ENCODE assay signal across 9 mouse cellular contexts in the genomic region with DNA sequence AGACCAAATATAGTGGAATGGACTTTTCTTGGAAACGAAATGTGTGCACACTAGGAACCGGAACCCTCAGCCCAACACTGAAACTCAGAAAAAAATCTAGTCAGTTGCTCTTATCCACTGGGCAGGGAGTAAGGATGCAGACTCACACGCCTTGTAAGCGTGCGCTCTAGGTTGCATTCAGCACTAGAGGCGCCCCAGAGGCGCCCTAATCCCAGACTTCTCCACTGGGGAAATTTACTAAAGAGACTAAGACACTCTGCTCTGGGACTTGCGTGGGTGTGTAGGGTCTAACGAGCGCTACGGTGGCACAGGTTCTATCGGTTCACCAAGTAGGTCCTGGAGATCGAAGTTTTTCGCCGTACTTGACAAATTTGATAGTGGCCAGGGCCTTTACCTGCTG. TPM values are rescaled to one million over a fixed set of nuclear protein-coding genes. Genes with fewer than 3 reads are reported as not detected.
A peak's percentile ranks its signal among the peaks of the same experiment; 100 is the strongest.
DNase-seq lines count a peak whose midpoint lies in the region; ATAC-seq and TF ChIP-seq lines count a peak whose summit lies in the region.
"Had no signal": no experiment of that assay in that cellular context is flagged by ENCODE, and none has a peak within 500 bp of the region (broad histone marks: within the 10 kb centered on the region; RNA-seq: fewer than 3 reads in every experiment).

No protein-coding gene starts in this region.

- no peaks in the 10 kb centered on the region for H3K27me3 ChIP-seq in heart, embryonic 16.5 days (ENCODE audit: control insufficient read depth, insufficient read depth, low read length)
- peaks cover 74% of the 10 kb centered on the region for H3K27me3 ChIP-seq in liver, embryonic 15.5 days
- H3K27me3 ChIP-seq in stomach, embryonic 14.5 days (ENCODE audit: control insufficient read depth, insufficient read depth, low read length): 0 out of 2 replicates have a peak, but pooled peaks cover 2% of the 10 kb centered on the region

- DNase-seq in lung, adult 2 months: no peak
- DNase-seq in lung, postnatal 14 days: no peak
- DNase-seq in layer of hippocampus, postnatal 25 days (ENCODE audit: extremely low spot score in 1 of 2, low spot score in 1 of 2): no peak
- DNase-seq in spleen, postnatal 36 days (ENCODE audit: low spot score in 2 of 2): no peak
- no peak for DNase-seq in cerebellum, postnatal 10 days

- no peak for TF ChIP-seq POLR2A in lung, adult 2 months (IDR thresholded peaks at IDR 0.05; ENCODE audit: borderline replicate concordance, extremely low read depth, low read depth, low read length)

- peak overlapping the region; percentile 46 for H3K4me3 ChIP-seq in lung, adult 2 months (replicated peaks; ENCODE audit: extremely low read depth, low read depth, low read length)
- H3K4me3 ChIP-seq in heart, embryonic 16.5 days (ENCODE audit: low read length): peak overlapping the region; percentile 81
- peak overlapping the region; percentile 56 for H3K4me3 ChIP-seq in liver, embryonic 15.5 days (replicated peaks)
- H3K4me3 ChIP-seq in stomach, embryonic 14.5 days (ENCODE audit: low read depth, low read length): peak overlapping the region; percentile 72

- peak; percentile 33 for ATAC-seq in heart, embryonic 16.5 days (replicated peaks; ENCODE audit: extremely low read depth, insufficient read depth, low FRiP score)
- no peak for ATAC-seq in liver, embryonic 15.5 days (ENCODE audit: insufficient read depth)
- peak; percentile 33; the same call in 1 of the 2 replicates for ATAC-seq in stomach, embryonic 14.5 days (ENCODE audit: insufficient number of reproducible peaks, insufficient read depth, low FRiP score, low read depth)

- peak overlapping the region; percentile 84 for H3K4me2 ChIP-seq in heart, embryonic 16.5 days (ENCODE audit: low read depth, low read length)
- peak overlapping the region; percentile 67 for H3K4me2 ChIP-seq in liver, embryonic 15.5 days
- H3K4me2 ChIP-seq in stomach, embryonic 14.5 days (replicated peaks; ENCODE audit: low read depth, low read length): peak overlapping the region; percentile 76

- 7% methylated on average over 15 of the region's 15 CpGs for WGBS in lung, adult 2 months
- WGBS in heart, embryonic 16.5 days: 2% methylated on average over 15 of the region's 15 CpGs
- WGBS in liver, embryonic 15.5 days (ENCODE audit: insufficient replicate concordance): 7% methylated on average over 15 of the region's 15 CpGs
- WGBS in stomach, embryonic 14.5 days: 4% methylated on average over 15 of the region's 15 CpGs

- peak overlapping the region; percentile 84 for H3K27ac ChIP-seq in heart, embryonic 16.5 days (ENCODE audit: low read length)
- no peak overlapping the region for H3K27ac ChIP-seq in liver, embryonic 15.5 days (replicated peaks)
- peak overlapping the region; percentile 81; the same call in 1 of the 2 replicates for H3K27ac ChIP-seq in stomach, embryonic 14.5 days (ENCODE audit: low read length)

- H3K9me3 ChIP-seq in heart, embryonic 16.5 days (replicated peaks; ENCODE audit: control insufficient read depth, low read length): no peaks in the 10 kb centered on the region
- H3K9me3 ChIP-seq in liver, embryonic 15.5 days (replicated peaks): no peaks in the 10 kb centered on the region
- no peaks in the 10 kb centered on the region for H3K9me3 ChIP-seq in stomach, embryonic 14.5 days (ENCODE audit: control insufficient read depth, low read depth, low read length)
- H3K9me3 ChIP-seq: megakaryocyte, embryonic 14.5 days had no signal

- peak overlapping the region; percentile 96 for H3K9ac ChIP-seq in heart, embryonic 16.5 days (ENCODE audit: low read length)
- H3K9ac ChIP-seq in liver, embryonic 15.5 days: no peak overlapping the region
- H3K9ac ChIP-seq in stomach, embryonic 14.5 days (replicated peaks; ENCODE audit: low read depth, low read length): no peak overlapping the region

- TF ChIP-seq CTCF in lung, adult 2 months (IDR thresholded peaks at IDR 0.05; ENCODE audit: insufficient read depth, low read length): peak; percentile 31; the same call in 1 of the 2 replicates

- no peaks in the 10 kb centered on the region for H3K36me3 ChIP-seq in heart, embryonic 16.5 days (ENCODE audit: control insufficient read depth, insufficient read depth)
- H3K36me3 ChIP-seq in liver, embryonic 15.5 days (replicated peaks): no peaks in the 10 kb centered on the region
- H3K36me3 ChIP-seq in stomach, embryonic 14.5 days (ENCODE audit: control insufficient read depth, insufficient read depth, low read length): no peaks in the 10 kb centered on the region

- H3K4me1 ChIP-seq in lung, adult 2 months (ENCODE audit: control insufficient read depth, insufficient read depth, low read length): peaks cover 15% of the 10 kb centered on the region
- H3K4me1 ChIP-seq in heart, embryonic 16.5 days (ENCODE audit: control insufficient read depth, insufficient read depth, low read length): peaks cover 56% of the 10 kb centered on the region
- H3K4me1 ChIP-seq in liver, embryonic 15.5 days (replicated peaks): no peaks in the 10 kb centered on the region; the same call in 1 of the 2 replicates
- H3K4me1 ChIP-seq in stomach, embryonic 14.5 days (ENCODE audit: control insufficient read depth, insufficient read depth, low read length): peaks cover 11% of the 10 kb centered on the region; the same call in 1 of the 2 replicates

RNA-seq across cellular contexts. Expression of a gene that starts 0.6 kb away (rescaled TPM):
- polyA plus RNA-seq in lung, adult 2 months (2012; rRNA removed): 120 and 133 TPM in 2 replicates
- 30.1 and 39.4 TPM in 2 replicates for polyA plus RNA-seq in heart, embryonic 16.5 days (2015; fragmentation: Nextera tagmentation; extraction: Ambion mirVana)
- polyA plus RNA-seq in liver, embryonic 15.5 days (2015; fragmentation: Nextera tagmentation; extraction: Ambion mirVana): 1.1 and 1.2 TPM in 2 replicates
- 21.5 and 22.0 TPM in 2 replicates for polyA plus RNA-seq in stomach, embryonic 14.5 days (2014; fragmentation: Nextera tagmentation; extraction: Ambion mirVana)
- 10 to 100 TPM; 22.4 to 26.0 TPM for total RNA-seq in layer of hippocampus, postnatal 25 days (2021)

RNA-seq across cellular contexts. Expression of a gene that starts 19.4 kb away (rescaled TPM):
- polyA plus RNA-seq in lung, adult 2 months (2012; rRNA removed): 26.1 and 31.8 TPM in 2 replicates
- polyA plus RNA-seq in heart, embryonic 16.5 days (2015; fragmentation: Nextera tagmentation; extraction: Ambion mirVana): 32.4 and 32.8 TPM in 2 replicates
- polyA plus RNA-seq in liver, embryonic 15.5 days (2015; fragmentation: Nextera tagmentation; extraction: Ambion mirVana): 11.4 and 11.7 TPM in 2 replicates
- 38.0 and 44.2 TPM in 2 replicates for polyA plus RNA-seq in stomach, embryonic 14.5 days (2014; fragmentation: Nextera tagmentation; extraction: Ambion mirVana)
- 10 to 100 TPM; 13.7 to 15.0 TPM for total RNA-seq in layer of hippocampus, postnatal 25 days (2021)

RNA-seq across cellular contexts. Expression of a gene that starts 19.7 kb away (rescaled TPM):
- 17.1 and 20.8 TPM in 2 replicates for polyA plus RNA-seq in lung, adult 2 months (2012; rRNA removed)
- 6.4 and 6.6 TPM in 2 replicates for polyA plus RNA-seq in heart, embryonic 16.5 days (2015; fragmentation: Nextera tagmentation; extraction: Ambion mirVana)
- polyA plus RNA-seq in liver, embryonic 15.5 days (2015; fragmentation: Nextera tagmentation; extraction: Ambion mirVana): 0.89 and 1.2 TPM in 2 replicates
- 7.4 and 8.3 TPM in 2 replicates for polyA plus RNA-seq in stomach, embryonic 14.5 days (2014; fragmentation: Nextera tagmentation; extraction: Ambion mirVana)
- total RNA-seq in layer of hippocampus, postnatal 25 days (2021): 10 to 100 TPM; 15.9 to 17.4 TPM

RNA-seq across cellular contexts. Expression of a gene that starts 41.1 kb away (rescaled TPM):
- polyA plus RNA-seq in lung, adult 2 months (2012; rRNA removed): 2.4 and 4.2 TPM in 2 replicates
- polyA plus RNA-seq in heart, embryonic 16.5 days (2015; fragmentation: Nextera tagmentation; extraction: Ambion mirVana): 0.74 TPM in 1 of 2 replicates, not detected in the other
- polyA plus RNA-seq in liver, embryonic 15.5 days (2015; fragmentation: Nextera tagmentation; extraction: Ambion mirVana): not detected in 2 replicates
- not detected in 2 replicates for polyA plus RNA-seq in stomach, embryonic 14.5 days (2014; fragmentation: Nextera tagmentation; extraction: Ambion mirVana)
- not detected for total RNA-seq in layer of hippocampus, postnatal 25 days (2021)

RNA-seq across cellular contexts. Expression of a gene that starts 45.1 kb away (rescaled TPM):
- polyA plus RNA-seq in lung, adult 2 months (2012; rRNA removed): 1.9 and 2.4 TPM in 2 replicates
- polyA plus RNA-seq in heart, embryonic 16.5 days (2015; fragmentation: Nextera tagmentation; extraction: Ambion mirVana): 0.66 and 1.3 TPM in 2 replicates
- polyA plus RNA-seq in liver, embryonic 15.5 days (2015; fragmentation: Nextera tagmentation; extraction: Ambion mirVana): 0.02 and 0.12 TPM in 2 replicates
- 0.04 and 0.71 TPM in 2 replicates for polyA plus RNA-seq in stomach, embryonic 14.5 days (2014; fragmentation: Nextera tagmentation; extraction: Ambion mirVana)
- total RNA-seq in layer of hippocampus, postnatal 25 days (2021): 1 to 10 TPM in 1 of 2 experiments, under 1 TPM in 1; 0.86 to 1.1 TPM

Comparison
In these comparisons a context has a peak if more than half of its experiments do, and no peak if none do; other contexts are left out.
1. RNA of a gene that starts 0.6 kb away (polyA plus RNA-seq): 120 to 133 TPM in lung, adult 2 months, 30.1 to 39.4 TPM in heart, embryonic 16.5 days and 21.5 to 22.0 TPM in stomach, embryonic 14.5 days; 1.1 to 1.2 TPM in liver, embryonic 15.5 days; every median in the first group is over 10 times any median in the second.
2. Peak in every context shown above with its lines, with median percentiles within 50 percentile points of each other: H3K4me3 ChIP-seq and H3K4me2 ChIP-seq.